Mouse (Mus musculus) gastrocnemius, adult 2 months (tissue): ENCODE measurements around the gene Ssmem1. TPM values are rescaled to one million over a fixed set of nuclear protein-coding genes. Genes with fewer than 3 reads are reported as not detected.

Source experiments
- DNase-seq: peaks from one replicate; pipeline ENCODE4 v3.0.0; 2022
- H3K27ac ChIP-seq: fragments of 200-600 bp; 2 replicates; pipeline ENCODE4 v1.8.1; 2022; ENCODE audit warnings: mild to moderate bottlenecking
- H3K4me3 ChIP-seq: fragments of 200-600 bp; 2 replicates; pipeline ENCODE4 v1.8.1; 2022; ENCODE audit warnings: mild to moderate bottlenecking, moderate library complexity
- CTCF ChIP-seq: fragments of 200-600 bp; IDR thresholded peaks from 2 replicates; pipeline ENCODE4 v1.8.1; 2022; ENCODE audit warnings: antibody characterized with exemption, mild to moderate bottlenecking, moderate library complexity
- intact Hi-C: fragments of 180-260 bp; cut with DNase I; formaldehyde crosslinking; loops from one replicate; pipeline ENCODE4 v1.15.1; 2025
- total RNA-seq, 2 experiments: library from RNA; stranded (reverse); gene quantifications; 2 replicates each; pipeline ENCODE4 v1.2.3; 2021

Ssmem1 gene
- total RNA-seq, 2 experiments from 2014 or later = 0.18 to 0.20 TPM

GRCm38 (mm10) chr6:30538240-30538639, 28.6 kb downstream of the Ssmem1 start:
- DNase-seq = no peak
- H3K4me3 ChIP-seq = no peak overlapping the region
- no peak overlapping the region for H3K27ac ChIP-seq
- intact Hi-C loops = loop anchor here (10.0 kb wide), 1 partner anchor 497 kb away; no protein-coding TSS in a partner anchor
- no peak for TF ChIP-seq CTCF

- no peak for DNase-seq
- Histone ChIP-seq H3K4me3 (no peak overlapping the region), H3K27ac (no peak overlapping the region)
- TF ChIP-seq CTCF = no peak
- intact Hi-C loops = loop anchor here (10.0 kb wide), 1 partner anchor 496 kb away; no protein-coding TSS in a partner anchor
Measured at GRCm38 (mm10) chr6:30538800-30539199, 29.2 kb downstream of the Ssmem1 start.

GRCm38 (mm10) chr6:30541009-30541799, 31.6 kb downstream of the Ssmem1 start, which contains the start of gene Cpa2:
TSS of gene Cpa2 (plus strand) at chr6:30541582.
- intact Hi-C loops = no loop called here
- no peak within 1 kb of the TSS for H3K27ac ChIP-seq
- H3K4me3 ChIP-seq = no peak within 1 kb of the TSS
- DNase-seq = no peak
- no peak for TF ChIP-seq CTCF

GRCm38 (mm10) chr6:30542277-30542676, 32.6 kb downstream of the Ssmem1 start:
- DNase-seq = no peak
- H3K4me3 ChIP-seq = no peak overlapping the region
- no peak for TF ChIP-seq CTCF
- H3K27ac ChIP-seq = no peak overlapping the region
- intact Hi-C loops = no loop called here

- Histone ChIP-seq H3K27ac (no peak overlapping the region), H3K4me3 (no peak overlapping the region)
- no peak for TF ChIP-seq CTCF
- intact Hi-C loops = no loop called here
- no peak for DNase-seq
Measured at GRCm38 (mm10) chr6:30543077-30543476, 33.4 kb downstream of the Ssmem1 start.

GRCm38 (mm10) chr6:30543851-30544250, 34.2 kb downstream of the Ssmem1 start:
- Histone ChIP-seq H3K4me3 (no peak overlapping the region), H3K27ac (no peak overlapping the region)
- no peak for DNase-seq
- no peak for TF ChIP-seq CTCF
- intact Hi-C loops = no loop called here

GRCm38 (mm10) chr6:30545689-30546088, 36.0 kb downstream of the Ssmem1 start:
- Histone ChIP-seq H3K27ac (no peak overlapping the region), H3K4me3 (no peak overlapping the region)
- intact Hi-C loops = no loop called here
- TF ChIP-seq CTCF = no peak
- DNase-seq = no peak

GRCm38 (mm10) chr6:30546571-30547273, 37.1 kb downstream of the Ssmem1 start:
- Histone ChIP-seq H3K4me3 (peak overlapping the region; percentile 49), H3K27ac (no peak overlapping the region)
- no peak for TF ChIP-seq CTCF
- intact Hi-C loops = no loop called here
- DNase-seq = no peak

- H3K27ac ChIP-seq = no peak overlapping the region
- no peak for TF ChIP-seq CTCF
- intact Hi-C loops = no loop called here
- no peak for DNase-seq
- peak overlapping the region; percentile 49 for H3K4me3 ChIP-seq
Measured at GRCm38 (mm10) chr6:30547274-30547645, 37.6 kb downstream of the Ssmem1 start.

- no peak overlapping the region for H3K27ac ChIP-seq
Measured at GRCm38 (mm10) chr6:30547656-30548306, 38.1 kb downstream of the Ssmem1 start.

GRCm38 (mm10) chr6:30549231-30549761, 39.6 kb downstream of the Ssmem1 start:
- no peak for TF ChIP-seq CTCF
- intact Hi-C loops = no loop called here
- peak overlapping the region; percentile 43 for H3K27ac ChIP-seq
- no peak for DNase-seq
- peak overlapping the region; percentile 50 for H3K4me3 ChIP-seq

More at GRCm38 (mm10) chr6:30547656-30548306, 38.1 kb downstream of the Ssmem1 start:
- peak overlapping the region; percentile 49 for H3K4me3 ChIP-seq
- peak; percentile 71 for DNase-seq
- TF ChIP-seq CTCF = no peak
- intact Hi-C loops = no loop called here

GRCm38 (mm10) chr6:30550496-30551192, 41.0 kb downstream of the Ssmem1 start:
- no peak overlapping the region for H3K4me3 ChIP-seq
- H3K27ac ChIP-seq = no peak overlapping the region
- TF ChIP-seq CTCF = no peak
- no peak for DNase-seq
- intact Hi-C loops = no loop called here
